Mouse (Mus musculus) macrophage (primary cell): Measurements from ENCODE around the gene Sfrp2. TPM values are rescaled to one million over a fixed set of nuclear protein-coding genes. Genes with fewer than 3 reads are reported as not detected.

ENCODE experiments used
- H3K27ac ChIP-seq: fragments of 350-480 bp; formaldehyde crosslinking; 2 replicates; pipeline ENCODE4 v1.9.0; 2021
- H3K36me3 ChIP-seq: fragments of 350-480 bp; formaldehyde crosslinking; 2 replicates; pipeline ENCODE4 v1.9.0; 2021; ENCODE audit errors: inconsistent target
- H3K4me3 ChIP-seq: fragments of 350-480 bp; formaldehyde crosslinking; 2 replicates; pipeline ENCODE4 v1.9.0; 2021; ENCODE audit errors: inconsistent target
- H3K79me2 ChIP-seq: fragments of 350-480 bp; formaldehyde crosslinking; 2 replicates; pipeline ENCODE4 v1.9.0; 2021; ENCODE audit errors: inconsistent target
- WGBS: methylation state at CpG from one replicate; pipeline ENCODE4 v1.1.7; 2026; ENCODE audit warnings: inconsistent platforms; ENCODE audit not compliant: missing documents; 5-methylcytosine and 5-hydroxymethylcytosine counted together
- polyA plus RNA-seq: library from polyadenylated mRNA; stranded (reverse); fragments of 250-400 nt; gene quantifications from 3 replicates; pipeline ENCODE4 v1.2.4, GENCODE M21; 2018; ENCODE audit warnings: inconsistent platforms

Gene Sfrp2
- polyA plus RNA-seq, 1 experiment from 2014 or later: not detected

- no peaks in the 10 kb centered on the region for H3K36me3 ChIP-seq
These were observed 21.7 kb downstream of the Sfrp2 start for GRCm38 (mm10) chr3:83787776-83788305.

GRCm38 (mm10) chr3:83789651-83790451, 23.7 kb downstream of the Sfrp2 start:
- Histone ChIP-seq H3K36me3 (no peaks in the 10 kb centered on the region), H3K27ac (no peak overlapping the region), H3K79me2 (no peaks in the 10 kb centered on the region), H3K4me3 (peak overlapping the region; percentile 3; the same call in 1 of the 2 replicates)
- 4% methylated on average over 44 of the region's 44 CpGs for WGBS

More at GRCm38 (mm10) chr3:83787776-83788305, 21.7 kb downstream of the Sfrp2 start:
- H3K27ac ChIP-seq: no peak overlapping the region
- no peak overlapping the region for H3K4me3 ChIP-seq
- no peaks in the 10 kb centered on the region for H3K79me2 ChIP-seq
- WGBS: 94% methylated on average over 7 of the region's 7 CpGs

GRCm38 (mm10) chr3:83791444-83791843, 25.3 kb downstream of the Sfrp2 start:
- 74% methylated on average over 3 of the region's 3 CpGs for WGBS
- Histone ChIP-seq H3K79me2 (no peaks in the 10 kb centered on the region), H3K27ac (no peak overlapping the region), H3K36me3 (no peaks in the 10 kb centered on the region), H3K4me3 (no peak overlapping the region)

GRCm38 (mm10) chr3:83797098-83797497, 31.0 kb downstream of the Sfrp2 start:
- WGBS: 47% methylated on average over 6 of the region's 6 CpGs
- H3K4me3 ChIP-seq: no peak overlapping the region
- no peaks in the 10 kb centered on the region for H3K36me3 ChIP-seq

GRCm38 (mm10) chr3:83797828-83798227, 31.7 kb downstream of the Sfrp2 start:
- Histone ChIP-seq H3K36me3 (no peaks in the 10 kb centered on the region), H3K4me3 (no peak overlapping the region), H3K27ac (no peak overlapping the region), H3K79me2 (no peaks in the 10 kb centered on the region)
- 6% methylated on average over 10 of the region's 10 CpGs for WGBS

More at GRCm38 (mm10) chr3:83797098-83797497, 31.0 kb downstream of the Sfrp2 start:
- no peaks in the 10 kb centered on the region for H3K79me2 ChIP-seq
- no peak overlapping the region for H3K27ac ChIP-seq

- H3K4me3 ChIP-seq: no peak overlapping the region
- 88% methylated on average over 6 of the region's 7 CpGs for WGBS
- H3K27ac ChIP-seq: no peak overlapping the region
- H3K36me3 ChIP-seq: no peaks in the 10 kb centered on the region
- no peaks in the 10 kb centered on the region for H3K79me2 ChIP-seq
These were observed 33.4 kb downstream of the Sfrp2 start for GRCm38 (mm10) chr3:83799486-83799885.

- no peaks in the 10 kb centered on the region for H3K36me3 ChIP-seq
- H3K4me3 ChIP-seq: no peak overlapping the region
- 97% methylated on average over 4 of the region's 4 CpGs for WGBS
- H3K79me2 ChIP-seq: no peaks in the 10 kb centered on the region
- H3K27ac ChIP-seq: no peak overlapping the region
These were observed 35.6 kb downstream of the Sfrp2 start for GRCm38 (mm10) chr3:83801649-83802155.

- Histone ChIP-seq H3K79me2 (no peaks in the 10 kb centered on the region), H3K4me3 (no peak overlapping the region), H3K36me3 (no peaks in the 10 kb centered on the region), H3K27ac (no peak overlapping the region)
- 89% methylated on average over 11 of the region's 12 CpGs for WGBS
These were observed 42.4 kb downstream of the Sfrp2 start for GRCm38 (mm10) chr3:83808483-83808882.

GRCm38 (mm10) chr3:83811987-83812386, 45.9 kb downstream of the Sfrp2 start:
- WGBS: 0% methylated on average over 7 of the region's 7 CpGs
- H3K36me3 ChIP-seq: no peaks in the 10 kb centered on the region
- peak overlapping the region; percentile 83 for H3K27ac ChIP-seq
- H3K4me3 ChIP-seq: no peak overlapping the region
- no peaks in the 10 kb centered on the region for H3K79me2 ChIP-seq

GRCm38 (mm10) chr3:83812863-83813262, 46.7 kb downstream of the Sfrp2 start:
- Histone ChIP-seq H3K79me2 (no peaks in the 10 kb centered on the region), H3K27ac (peak overlapping the region; percentile 83), H3K4me3 (no peak overlapping the region), H3K36me3 (no peaks in the 10 kb centered on the region)

- Histone ChIP-seq H3K4me3 (no peak overlapping the region), H3K27ac (no peak overlapping the region), H3K79me2 (no peaks in the 10 kb centered on the region), H3K36me3 (no peaks in the 10 kb centered on the region)
- 94% methylated on average over 4 of the region's 4 CpGs for WGBS
These were observed 50.3 kb downstream of the Sfrp2 start for GRCm38 (mm10) chr3:83816372-83816925.

GRCm38 (mm10) chr3:83823774-83824173, 57.7 kb downstream of the Sfrp2 start:
- no peak overlapping the region for H3K27ac ChIP-seq
- H3K4me3 ChIP-seq: no peak overlapping the region
- WGBS: 55% methylated on average over 4 of the region's 4 CpGs
- H3K79me2 ChIP-seq: no peaks in the 10 kb centered on the region
- no peaks in the 10 kb centered on the region for H3K36me3 ChIP-seq
